ENCODE assay signal across 8 mouse cellular contexts in genomic region chr4:98436664-98437363, GRCm38 (mm10). TPM values are rescaled to one million over a fixed set of nuclear protein-coding genes. Genes with fewer than 3 reads are reported as not detected.
DNase-seq lines count a peak whose midpoint lies in the region; ATAC-seq and TF ChIP-seq lines count a peak whose summit lies in the region.
"Had no signal": no experiment of that assay in that cellular context is flagged by ENCODE, and none has a peak within 500 bp of the region (broad histone marks: within the 10 kb centered on the region; RNA-seq: fewer than 3 reads in every experiment).

No protein-coding gene starts in this region.

- H3K4me3 ChIP-seq in C2C12 (ENCODE audit: insufficient read depth, poor library complexity, severe bottlenecking): no peak overlapping the region
- H3K4me3 ChIP-seq in CH12.LX (replicated peaks in 1 of 3; ENCODE audit: low read depth in 2 of 3, low read length in 2 of 3, poor library complexity in 1 of 3): peak overlapping the region; percentile 50 to 58 (median 52)
- H3K4me3 ChIP-seq: neural tube, embryonic 13.5 days had no signal

- no peak for TF ChIP-seq POLR2A in CH12.LX (IDR thresholded peaks at IDR 0.05; ENCODE audit: low read depth, low read length)

- TF ChIP-seq RAD21 in CH12.LX (IDR thresholded peaks at IDR 0.05; ENCODE audit: low read depth, low read length): no peak

- H3K27ac ChIP-seq in CH12.LX (ENCODE audit: insufficient read depth, low read depth): no peak overlapping the region
- H3K27ac ChIP-seq: neural tube, embryonic 13.5 days had no signal

- H3K79me2 ChIP-seq in C2C12 (ENCODE audit: control insufficient read depth, insufficient read depth): no peaks in the 10 kb centered on the region
- no peaks in the 10 kb centered on the region for H3K79me2 ChIP-seq in CH12.LX (replicated peaks; ENCODE audit: control insufficient read depth, extremely low read depth, insufficient read depth, poor library complexity, severe bottlenecking)

- H3K36me3 ChIP-seq in C2C12 (ENCODE audit: control insufficient read depth, insufficient read depth) (no peaks in the 10 kb centered on the region), CH12.LX (replicated peaks in 1 of 2; ENCODE audit: control insufficient read depth in 1 of 2, insufficient read depth in 1 of 2, low read length in 1 of 2) (peaks cover 0 to 3% of the 10 kb centered on the region in 2 experiments)
- H3K36me3 ChIP-seq: neural tube, embryonic 13.5 days had no signal

- H3K4me1 ChIP-seq in CH12.LX (ENCODE audit: control insufficient read depth in 1 of 2, insufficient read depth in 2 of 2): peaks cover 0 to 32% of the 10 kb centered on the region in 2 experiments; a peak in 3 of 4 replicates

- H3K27me3 ChIP-seq in C2C12 (ENCODE audit: control insufficient read depth, insufficient read depth, insufficient read length) (no peaks in the 10 kb centered on the region), CH12.LX (replicated peaks) (no peaks in the 10 kb centered on the region)
- H3K27me3 ChIP-seq: neural tube, embryonic 13.5 days had no signal

- TF ChIP-seq EP300 in CH12.LX (IDR thresholded peaks at IDR 0.05; ENCODE audit: low read length): no peak; the same call in 1 of the 2 replicates

- no peaks in the 10 kb centered on the region for H3K79me3 ChIP-seq in C2C12 (ENCODE audit: low read depth)

- ATAC-seq in megakaryocyte, adult 5-6 weeks (ENCODE audit: poor library complexity, severe bottlenecking): peak; percentile 88

- dilution Hi-C loops in CH12.LX (cut with MboI; ENCODE audit: extremely low pct_ligation_motif_present, extremely low pct_unique_long_range_greater_than_20kb, low sequenced_read_pairs): no loop called here

- DNase-seq in CH12.LX (ENCODE audit: extremely low read depth): peak; percentile 82
- DNase-seq in induced T-regulatory cell, adult 2 months (ENCODE audit: low read depth): peak; percentile 94
- DNase-seq in thymus, postnatal 25 days: peak; percentile 82
- no peak for DNase-seq in urinary bladder, postnatal 25 days (ENCODE audit: low spot score)
- DNase-seq in left cerebral cortex, adult 11 months (ENCODE audit: low spot score): no peak

- peak overlapping the region; percentile 64 for H3K4me2 ChIP-seq in CH12.LX (ENCODE audit: insufficient read depth, low read depth, poor library complexity, severe bottlenecking)
- H3K4me2 ChIP-seq: neural tube, embryonic 13.5 days had no signal

- no peak overlapping the region for H3K9ac ChIP-seq in CH12.LX (ENCODE audit: insufficient read depth, low read depth)
- H3K9ac ChIP-seq: neural tube, embryonic 13.5 days had no signal

- TF ChIP-seq CTCF in C2C12 (IDR thresholded peaks at IDR 0.05; ENCODE audit: control insufficient read depth, insufficient read depth, insufficient read length) (no peak), CH12.LX (conservative IDR thresholded peaks at IDR 0.05 in 1 of 2, IDR thresholded peaks at IDR 0.05 in 1 of 2; ENCODE audit: low read depth in 2 of 2, low read length in 2 of 2) (no peak)

- in situ Hi-C loops in CH12.LX (cut with MboI; ENCODE audit: low pct_ligation_motif_present, low pct_unique_long_range_greater_than_20kb, low sequenced_read_pairs): no loop called here

- no peak overlapping the region for H3ac ChIP-seq in C2C12 (ENCODE audit: control insufficient read depth, insufficient read length, low read depth)

- peaks cover 10% of the 10 kb centered on the region for H3K9me3 ChIP-seq in CH12.LX (replicated peaks; ENCODE audit: low read length)
- H3K9me3 ChIP-seq: neural tube, embryonic 13.5 days had no signal

TF ChIP-seq in C2C12, 6 proteins besides CTCF, POLR2A, EP300 and RAD21:
- TF ChIP-seq USF1 (IDR thresholded peaks at IDR 0.05; ENCODE audit: low read depth): peak; percentile 36
- TF ChIP-seq MYOD1 (IDR thresholded peaks at IDR 0.05; ENCODE audit: control insufficient read depth, insufficient read length, low read depth): no peak

TF ChIP-seq in CH12.LX, 34 proteins besides CTCF, POLR2A, EP300 and RAD21:
- no peak for TF ChIP-seq CHD1 (IDR thresholded peaks at IDR 0.05; ENCODE audit: low read depth, low read length)
- TF ChIP-seq PAX5 (IDR thresholded peaks at IDR 0.05; ENCODE audit: low read length): no peak
- no peak for TF ChIP-seq ZKSCAN1 (IDR thresholded peaks at IDR 0.05; ENCODE audit: borderline replicate concordance, low read depth, low read length)
- TF ChIP-seq MXI1 (IDR thresholded peaks at IDR 0.05; ENCODE audit: low read depth, low read length): no peak
- TF ChIP-seq USF1 (IDR thresholded peaks at IDR 0.05; ENCODE audit: low read depth, low read length): peak; percentile 24
- TF ChIP-seq BHLHE40 (IDR thresholded peaks at IDR 0.05; ENCODE audit: low read depth, low read length): peak; percentile 66
- no peak for TF ChIP-seq RCOR1 (conservative IDR thresholded peaks at IDR 0.05; ENCODE audit: low read depth, low read length)
- TF ChIP-seq HCFC1 (IDR thresholded peaks at IDR 0.05; ENCODE audit: low read depth, low read length): no peak
- TF ChIP-seq SIN3A (IDR thresholded peaks at IDR 0.05; ENCODE audit: low read length): no peak
- TF ChIP-seq USF2 (conservative IDR thresholded peaks at IDR 0.05; ENCODE audit: low read depth, low read length): peak; percentile 37; the same call in 1 of the 2 replicates
- peak; percentile 59; the same call in 1 of the 2 replicates for TF ChIP-seq ETS1 (conservative IDR thresholded peaks at IDR 0.05; ENCODE audit: low read depth, low read length)
- no peak for TF ChIP-seq IRF4 (IDR thresholded peaks at IDR 0.05; ENCODE audit: low read depth, low read length)
- no peak for TF ChIP-seq TCF12 (IDR thresholded peaks at IDR 0.05; ENCODE audit: low read depth, low read length)
- no peak for TF ChIP-seq MAZ (IDR thresholded peaks at IDR 0.05; ENCODE audit: low read depth, low read length)
- TF ChIP-seq JUN (IDR thresholded peaks at IDR 0.05; ENCODE audit: insufficient read depth, low read depth, low read length): no peak
- TF ChIP-seq ZMIZ1 (IDR thresholded peaks at IDR 0.05; ENCODE audit: low read depth, low read length): no peak

RNA-seq across cellular contexts. Expression of gene Patj, which starts 41.2 kb away (rescaled TPM):
- polyA plus RNA-seq in C2C12 (2012; fragmentation: generic; extraction: Trizol) (3.3 TPM), CH12.LX (2012; ENCODE audit: insufficient read length, low read depth) (6.1 and 8.4 TPM in 2 replicates)
- total RNA-seq in CH12.LX (2012; rRNA removed) (1.4 and 2.0 TPM in 2 replicates), CH12.LX (2014; rRNA removed) (0.54 and 1.2 TPM in 2 replicates)
- 0.60 and 3.0 TPM in 2 replicates for total RNA-seq in megakaryocyte, adult 5-6 weeks (2015)
- 3.0 and 4.0 TPM in 2 replicates for total RNA-seq in megakaryocyte, adult 5-6 weeks (2017)

RNA-seq across cellular contexts. Expression of gene Tm2d1, which starts 53.7 kb away (rescaled TPM):
- polyA plus RNA-seq in C2C12 (2012; fragmentation: generic; extraction: Trizol) (24.8 TPM), CH12.LX (2012; ENCODE audit: insufficient read length, low read depth) (45.3 and 54.9 TPM in 2 replicates)
- total RNA-seq in CH12.LX (2012; rRNA removed) (14.8 and 16.0 TPM in 2 replicates), CH12.LX (2014; rRNA removed) (37.1 and 42.6 TPM in 2 replicates)
- total RNA-seq in megakaryocyte, adult 5-6 weeks (2015): 38.6 and 47.7 TPM in 2 replicates
- total RNA-seq in megakaryocyte, adult 5-6 weeks (2017): 25.2 and 28.2 TPM in 2 replicates

Comparison
In these comparisons a context has a peak if more than half of its experiments do, and no peak if none do; other contexts are left out.
1. DNase-seq: peak in CH12.LX (single experiment), induced T-regulatory cell, adult 2 months (single experiment) and thymus, postnatal 25 days (single experiment); none in urinary bladder, postnatal 25 days (single experiment) and left cerebral cortex, adult 11 months (single experiment).